Mouse (Mus musculus) cerebellum, postnatal 25 days (tissue): ENCODE measurements around the gene Psmd13.

Source experiments
- DNase-seq, 2 experiments: peaks; one replicate each; pipeline ENCODE4 v3.0.0; 2021; ENCODE audit warnings: mixed read lengths in 2 of 2

The Psmd13 gene

DNA sequence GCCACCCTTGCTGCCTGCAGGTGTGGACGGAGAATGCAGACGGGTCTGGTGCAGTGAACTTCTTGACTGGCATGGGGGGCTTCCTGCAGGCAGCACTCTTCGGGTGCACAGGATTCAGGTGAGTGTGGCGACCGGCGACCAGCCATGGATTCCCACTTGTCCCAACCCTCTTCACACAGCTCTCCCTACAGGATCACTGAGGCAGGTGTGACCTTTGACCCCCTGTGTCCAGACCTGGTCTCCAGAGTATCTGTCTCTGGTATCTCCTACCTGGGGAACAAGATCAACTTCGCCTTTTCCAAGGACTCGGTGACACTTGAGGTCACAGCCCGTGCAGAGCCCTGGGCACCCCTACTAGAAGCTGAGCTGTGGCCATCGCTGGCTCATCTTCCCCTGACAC, 64.5 kb downstream of the Psmd13 start:
- DNase-seq, result no peak

DNA sequence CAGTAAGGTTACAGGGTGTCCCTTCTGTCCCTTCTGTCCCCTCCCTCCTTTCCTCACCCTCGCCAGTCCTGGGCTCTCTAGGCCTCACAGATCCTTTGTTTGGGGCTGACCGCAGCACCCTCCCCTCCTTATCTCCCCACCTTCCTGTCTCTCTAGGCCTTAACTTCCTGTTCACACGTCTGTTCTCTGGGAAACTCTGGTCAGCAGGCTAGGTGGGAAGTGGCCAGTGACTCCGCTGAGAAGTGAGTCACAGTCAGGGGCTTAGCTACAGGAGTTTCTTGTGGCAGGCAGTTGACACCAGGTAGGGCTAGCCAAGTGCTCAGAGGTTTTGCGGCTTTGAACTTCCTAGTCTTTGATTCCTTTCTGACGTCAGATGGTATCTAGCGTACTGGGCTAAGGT, 65.2 kb downstream of the Psmd13 start:
- no peak for DNase-seq

DNA sequence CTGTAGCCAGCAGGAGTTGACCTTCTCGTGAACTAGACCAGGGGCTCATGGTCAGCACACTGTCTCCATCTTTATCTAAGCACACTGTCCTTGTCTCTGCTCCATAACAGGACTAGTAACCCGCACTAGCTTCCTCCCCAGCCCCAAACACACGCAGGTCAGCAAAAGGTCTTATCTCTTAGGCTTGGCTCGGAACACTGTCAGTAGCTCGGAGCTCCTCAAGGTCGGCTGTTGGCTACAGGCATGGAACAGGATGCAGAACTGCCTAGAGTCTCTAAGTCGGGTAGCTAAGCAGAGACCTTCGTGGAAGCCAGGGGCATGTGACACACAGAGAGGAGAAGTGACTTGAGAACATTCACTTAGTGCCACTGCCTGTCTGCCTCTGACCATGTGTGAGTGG, 66.4 kb downstream of the Psmd13 start:
- no peak for DNase-seq
